Mouse (Mus musculus) hindbrain, postnatal 0 days (tissue): ENCODE measurements around the gene Plcl1. TPM values are rescaled to one million over a fixed set of nuclear protein-coding genes. Genes with fewer than 3 reads are reported as not detected.

ENCODE experiments used
- ATAC-seq: fragments of 200-750 bp; cut with Nextera tagmentation; 2 replicates; pipeline ENCODE4 v1.8.0; 2017; ENCODE audit warnings: mild to moderate bottlenecking, moderate TSS enrichment, moderate library complexity
- DNase-seq: peaks from one replicate; pipeline ENCODE4 v3.0.0-alpha.2; 2015; ENCODE audit warnings: low spot score
- H3K27ac ChIP-seq: fragments of 300-500 bp; sonication (generic); 2 replicates; pipeline ENCODE4 v1.5.1; 2014; ENCODE audit warnings: mild to moderate bottlenecking
- H3K27me3 ChIP-seq: fragments of 300-500 bp; sonication (generic); 2 replicates; pipeline ENCODE4 v1.6.1; 2014; ENCODE audit warnings: low read length, mixed read lengths; ENCODE audit not compliant: insufficient read depth
- H3K36me3 ChIP-seq: fragments of 300-500 bp; sonication (generic); 2 replicates; pipeline ENCODE4 v1.6.1; 2014; ENCODE audit warnings: low read length, mixed read lengths; ENCODE audit not compliant: insufficient read depth
- H3K4me1 ChIP-seq: fragments of 300-500 bp; sonication (generic); 2 replicates; pipeline ENCODE4 v1.6.1; 2014; ENCODE audit warnings: antibody characterized with exemption, low read length, mixed read lengths; ENCODE audit not compliant: insufficient read depth
- H3K4me2 ChIP-seq: fragments of 300-500 bp; sonication (generic); 2 replicates; pipeline ENCODE4 v1.6.1; 2014; ENCODE audit warnings: low read depth, mild to moderate bottlenecking, low read length, moderate library complexity, mixed read lengths
- H3K4me3 ChIP-seq: fragments of 300-500 bp; sonication (generic); 2 replicates; pipeline ENCODE4 v1.5.1; 2014; ENCODE audit warnings: low read length
- H3K9ac ChIP-seq: fragments of 300-500 bp; sonication (generic); replicated peaks from 2 replicates; pipeline ENCODE4 v1.6.1; 2014; ENCODE audit warnings: mild to moderate bottlenecking, low read length, moderate library complexity, mixed read lengths
- H3K9me3 ChIP-seq: fragments of 300-500 bp; sonication (generic); 2 replicates; pipeline ENCODE4 v1.6.1; 2016; ENCODE audit warnings: low read length, mixed read lengths
- CTCF ChIP-seq: IDR thresholded peaks from 2 replicates; pipeline ENCODE4 v1.5.1; 2016; ENCODE audit warnings: antibody characterized with exemption, control low read depth, low read depth
- WGBS: fragments of 180-500 bp; shearing (Covaris S2); extraction: QIAGEN DNeasy Blood & Tissue Kit; methylation state at CpG from one replicate; pipeline ENCODE4 v1.1.7; 2014; 5-methylcytosine and 5-hydroxymethylcytosine counted together
- polyA plus RNA-seq: library from polyadenylated mRNA; unstranded; fragments of >200 nt; fragmentation: Nextera tagmentation; extraction: Ambion mirVana; gene quantifications from 2 replicates; pipeline ENCODE4 v1.2.1, GENCODE M21; 2015
- total RNA-seq: library from RNA; depleted of rRNA; stranded (reverse); fragments of >200 nt; gene quantifications from 2 replicates; pipeline ENCODE4 v1.2.3, GENCODE M21; 2014

The Plcl1 gene
- total and polyA plus RNA-seq, 2 experiments from 2014 or later, result 4.0 to 7.2 TPM

DNA sequence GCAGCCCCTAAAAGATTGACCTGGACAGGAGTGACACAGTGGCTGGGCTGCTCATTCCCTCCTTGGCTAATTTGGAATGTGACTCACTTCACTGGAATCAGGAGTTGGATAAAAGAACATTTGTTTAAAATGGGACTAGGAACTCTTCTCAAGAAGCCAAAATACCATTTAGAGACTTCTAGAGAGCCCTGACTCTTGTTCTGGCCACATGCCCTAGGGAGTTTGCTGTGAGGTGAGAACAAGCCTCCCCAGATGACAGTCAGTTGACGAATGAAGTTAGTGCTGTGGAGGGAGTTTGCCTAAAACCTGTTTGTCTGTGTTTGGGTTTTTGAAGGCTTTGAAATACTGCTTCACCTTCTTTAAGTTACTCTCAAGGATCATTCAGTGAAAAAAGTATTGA, 128.1 kb downstream of the Plcl1 start:
- DNase-seq (no peak), ATAC-seq (no peak)
- no peak overlapping the region for H3K4me3 ChIP-seq
- H3K36me3 ChIP-seq, result no peaks in the 10 kb centered on the region
- no peak overlapping the region for H3K4me2 ChIP-seq
- 0 out of 2 replicates have a peak, but pooled peaks cover 1% of the 10 kb centered on the region for H3K4me1 ChIP-seq
- 86% methylated on average over 1 of the region's 1 CpGs for WGBS
- no peak overlapping the region for H3K27ac ChIP-seq
- no peaks in the 10 kb centered on the region for H3K27me3 ChIP-seq
- no peak for TF ChIP-seq CTCF
- H3K9me3 ChIP-seq, result no peaks in the 10 kb centered on the region
- H3K9ac ChIP-seq, result no peak overlapping the region

DNA sequence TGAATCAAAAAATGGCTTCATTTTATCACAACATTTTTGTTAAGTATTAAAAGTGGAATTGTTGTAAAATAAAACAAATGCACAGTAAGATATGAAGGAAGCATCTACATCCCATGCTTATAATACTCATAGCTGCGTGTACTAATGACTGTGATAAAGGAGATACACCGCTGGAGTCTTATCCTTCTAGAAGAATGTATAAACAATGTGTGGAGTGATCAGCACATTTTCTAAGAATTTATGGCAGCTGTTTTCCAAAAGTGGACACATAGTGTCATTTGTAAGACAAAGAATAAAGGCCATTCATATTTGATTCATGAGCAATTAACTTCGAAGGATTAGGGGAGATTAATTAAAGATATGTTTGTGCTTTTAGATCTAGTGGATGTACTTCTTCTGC, 148.7 kb downstream of the Plcl1 start:
- no peaks in the 10 kb centered on the region for H3K9me3 ChIP-seq
- H3K27me3 ChIP-seq, result no peaks in the 10 kb centered on the region
- 83% methylated on average over 3 of the region's 3 CpGs for WGBS
- H3K4me2 ChIP-seq, result no peak overlapping the region
- H3K9ac ChIP-seq, result no peak overlapping the region
- TF ChIP-seq CTCF, result no peak
- H3K27ac ChIP-seq, result no peak overlapping the region
- H3K4me1 ChIP-seq, result no peaks in the 10 kb centered on the region
- no peak overlapping the region for H3K4me3 ChIP-seq
- H3K36me3 ChIP-seq, result no peaks in the 10 kb centered on the region
- ATAC-seq (no peak), DNase-seq (no peak)

DNA sequence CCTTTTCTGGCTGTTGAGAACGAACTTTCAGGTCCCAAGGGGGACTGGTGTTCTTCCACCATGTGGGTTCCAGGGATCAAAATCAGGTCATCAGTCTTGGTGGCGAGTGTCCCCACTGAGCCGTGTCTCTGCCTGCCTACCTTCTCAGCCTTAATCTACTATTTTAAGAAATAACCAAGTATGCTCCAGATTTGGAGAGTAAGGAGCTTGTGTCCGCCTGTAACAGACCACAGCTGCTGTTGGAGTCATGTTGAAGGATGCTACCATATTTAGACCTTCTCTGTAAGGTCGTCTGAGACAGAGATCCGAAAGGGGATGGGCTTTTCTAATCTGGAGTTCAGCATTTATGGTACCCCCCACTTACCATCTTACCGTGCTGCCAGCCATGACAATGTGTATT, 152.2 kb downstream of the Plcl1 start:
- 89% methylated on average over 7 of the region's 7 CpGs for WGBS
- TF ChIP-seq CTCF, result no peak
- Histone ChIP-seq H3K4me1 (no peaks in the 10 kb centered on the region), H3K27me3 (no peaks in the 10 kb centered on the region), H3K36me3 (no peaks in the 10 kb centered on the region), H3K9ac (no peak overlapping the region), H3K27ac (no peak overlapping the region), H3K4me2 (no peak overlapping the region), H3K4me3 (no peak overlapping the region), H3K9me3 (no peaks in the 10 kb centered on the region)
- DNase-seq (no peak), ATAC-seq (no peak)

DNA sequence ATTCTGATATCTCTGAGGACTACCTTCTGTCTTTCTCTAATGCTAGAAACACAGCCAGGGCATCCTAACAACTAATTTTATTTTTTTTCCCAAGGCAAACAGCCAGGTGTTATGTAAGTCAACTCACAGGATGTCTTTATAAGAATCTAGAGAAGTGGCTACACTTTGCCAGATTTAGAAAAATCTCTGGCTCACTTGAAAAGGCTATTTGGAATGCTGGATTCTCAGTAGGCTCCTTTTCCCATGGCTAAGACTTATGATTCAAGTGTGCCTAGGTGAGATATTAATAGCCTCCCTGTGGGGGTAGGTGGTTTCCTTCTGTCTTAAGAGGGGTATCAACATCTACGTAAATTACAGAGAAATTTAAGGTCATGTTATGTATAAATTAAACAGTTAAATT, 152.7 kb downstream of the Plcl1 start:
- TF ChIP-seq CTCF, result no peak
- Histone ChIP-seq H3K9me3 (no peaks in the 10 kb centered on the region), H3K36me3 (no peaks in the 10 kb centered on the region), H3K27ac (no peak overlapping the region), H3K4me3 (no peak overlapping the region), H3K27me3 (no peaks in the 10 kb centered on the region), H3K9ac (no peak overlapping the region), H3K4me1 (no peaks in the 10 kb centered on the region), H3K4me2 (no peak overlapping the region)
- ATAC-seq, result no peak
- no peak for DNase-seq
- 88% methylated on average over 1 of the region's 1 CpGs for WGBS

- ATAC-seq (no peak), DNase-seq (no peak)
- no peak overlapping the region for H3K9ac ChIP-seq
- no peak overlapping the region for H3K27ac ChIP-seq
- H3K4me1 ChIP-seq, result no peaks in the 10 kb centered on the region
- H3K9me3 ChIP-seq, result no peaks in the 10 kb centered on the region
- no peak overlapping the region for H3K4me2 ChIP-seq
- H3K4me3 ChIP-seq, result no peak overlapping the region
- no peak for TF ChIP-seq CTCF
- no peaks in the 10 kb centered on the region for H3K36me3 ChIP-seq
- WGBS, result 65% methylated on average over 9 of the region's 9 CpGs
- H3K27me3 ChIP-seq, result no peaks in the 10 kb centered on the region
Measured at GRCm38 (mm10) chr1:55559998-55560397, 154.3 kb downstream of the Plcl1 start.

DNA sequence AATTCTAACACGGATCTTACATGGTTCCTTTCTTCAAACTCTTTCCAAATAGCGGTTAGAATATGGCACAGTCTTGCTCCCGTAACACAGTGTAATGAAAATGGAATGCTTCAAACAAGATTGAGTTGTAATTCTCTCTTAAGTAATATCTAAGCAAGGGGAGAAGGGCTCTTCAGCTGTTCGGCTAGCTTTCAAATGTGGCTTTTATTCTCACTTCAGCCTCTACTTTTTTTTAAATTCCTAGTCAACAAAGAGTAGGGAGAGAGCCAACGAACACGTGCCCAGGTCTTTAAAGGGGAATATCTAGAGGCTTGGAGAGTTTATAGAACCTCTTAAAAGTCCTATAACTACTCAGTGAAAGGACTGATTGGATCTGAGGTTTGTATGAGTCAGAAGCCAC, 160.2 kb downstream of the Plcl1 start:
- TF ChIP-seq CTCF, result no peak
- no peak overlapping the region for H3K4me3 ChIP-seq
- 80% methylated on average over 6 of the region's 6 CpGs for WGBS
- no peak overlapping the region for H3K9ac ChIP-seq
- H3K9me3 ChIP-seq, result no peaks in the 10 kb centered on the region
- H3K36me3 ChIP-seq, result no peaks in the 10 kb centered on the region
- H3K4me2 ChIP-seq, result no peak overlapping the region
- H3K27me3 ChIP-seq, result no peaks in the 10 kb centered on the region
- no peak overlapping the region for H3K27ac ChIP-seq
- no peak for ATAC-seq
- peaks cover 6% of the 10 kb centered on the region; the same call in 1 of the 2 replicates for H3K4me1 ChIP-seq
- DNase-seq, result no peak

DNA sequence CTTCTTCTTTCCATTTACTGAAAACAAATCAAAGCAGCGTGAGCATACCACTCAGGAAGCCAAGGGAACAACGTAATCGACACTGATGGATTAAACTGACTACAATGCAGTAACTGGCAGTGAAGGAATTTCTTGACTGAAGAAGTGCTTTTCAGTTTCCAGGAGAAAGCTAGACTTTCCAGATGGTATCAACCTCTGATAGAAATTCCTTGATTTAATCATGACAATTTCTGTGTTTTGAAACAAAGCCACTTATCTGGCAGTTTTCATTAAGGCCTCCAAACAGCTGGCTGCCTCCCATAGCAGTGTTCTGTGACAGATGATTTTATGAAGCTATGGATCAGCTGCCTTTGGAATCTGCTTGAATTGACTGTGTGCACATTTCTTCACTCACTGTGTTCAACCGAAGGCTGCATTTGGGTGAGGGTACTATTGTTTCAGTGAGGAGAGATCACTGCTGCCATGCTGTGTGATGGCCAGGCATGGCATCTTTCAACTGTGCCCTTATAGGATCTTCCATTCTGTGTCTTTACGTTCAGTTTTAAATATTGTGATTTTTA, 162.2 kb downstream of the Plcl1 start:
- Histone ChIP-seq H3K27me3 (no peaks in the 10 kb centered on the region), H3K27ac (no peak overlapping the region), H3K4me3 (no peak overlapping the region), H3K4me1 (peaks cover 6% of the 10 kb centered on the region; the same call in 1 of the 2 replicates), H3K4me2 (no peak overlapping the region), H3K9ac (no peak overlapping the region), H3K36me3 (no peaks in the 10 kb centered on the region), H3K9me3 (no peaks in the 10 kb centered on the region)
- TF ChIP-seq CTCF, result no peak
- no peak for DNase-seq
- 48% methylated on average over 5 of the region's 5 CpGs for WGBS
- ATAC-seq, result no peak
